Mouse (Mus musculus): Measurements from ENCODE around the gene Gpx2. TPM values are rescaled to one million over a fixed set of nuclear protein-coding genes. Genes with fewer than 3 reads are reported as not detected.
"Not testable (repeated sequence)": the region's sequence is repeated elsewhere in the genome, so short reads cannot be mapped to it uniquely, and the experiment has no call there.

The Gpx2 gene
- polyA plus RNA-seq, 1 experiment from 2014 or later: 0.45 TPM

GRCm38 (mm10) chr12:76796938-76797539, 1.7 kb upstream of the Gpx2 start:
- no peak overlapping the region for H3K4me3 ChIP-seq (replicated peaks; ENCODE audit: low read depth, low read length)
- no peaks in the 10 kb centered on the region for H3K4me1 ChIP-seq (replicated peaks; ENCODE audit: insufficient read depth, low read length)
- no peak for DNase-seq (ENCODE audit: low spot score)
- no peaks in the 10 kb centered on the region for H3K9me3 ChIP-seq (replicated peaks; ENCODE audit: low read length)
- no peak for TF ChIP-seq CTCF (IDR thresholded peaks at IDR 0.05; ENCODE audit: low read depth)
- WGBS: 82% methylated on average over 7 of the region's 7 CpGs
- no peak overlapping the region for H3K27ac ChIP-seq
- no peak overlapping the region for H3K4me2 ChIP-seq (ENCODE audit: low read length)
- H3K27me3 ChIP-seq (ENCODE audit: insufficient read depth, low read length): no peaks in the 10 kb centered on the region
- no peak overlapping the region for H3K9ac ChIP-seq (ENCODE audit: low read depth, low read length)
- ATAC-seq (replicated peaks; ENCODE audit: low FRiP score, low read depth): no peak
- H3K36me3 ChIP-seq (ENCODE audit: insufficient read depth, low read length): no peaks in the 10 kb centered on the region

- not testable (repeated sequence) for H3K9ac ChIP-seq (ENCODE audit: low read depth, low read length); H3K4me2 ChIP-seq (ENCODE audit: low read length); H3K9me3 ChIP-seq (replicated peaks; ENCODE audit: low read length); DNase-seq (ENCODE audit: low spot score); H3K27me3 ChIP-seq (ENCODE audit: insufficient read depth, low read length); ATAC-seq (replicated peaks; ENCODE audit: low FRiP score, low read depth); H3K4me1 ChIP-seq (replicated peaks; ENCODE audit: insufficient read depth, low read length); H3K4me3 ChIP-seq (replicated peaks; ENCODE audit: low read depth, low read length); H3K36me3 ChIP-seq (ENCODE audit: insufficient read depth, low read length); H3K27ac ChIP-seq
- TF ChIP-seq CTCF (IDR thresholded peaks at IDR 0.05; ENCODE audit: low read depth): peak; percentile 14; the same call in 1 of the 2 replicates
- 57% methylated on average over 14 of the region's 14 CpGs for WGBS
Measured at GRCm38 (mm10) chr12:76792540-76792939, 2.8 kb downstream of the Gpx2 start.

- DNase-seq (ENCODE audit: low spot score): no peak
- H3K4me1 ChIP-seq (replicated peaks; ENCODE audit: insufficient read depth, low read length): no peaks in the 10 kb centered on the region
- no peak overlapping the region for H3K4me2 ChIP-seq (ENCODE audit: low read length)
- H3K9me3 ChIP-seq (replicated peaks; ENCODE audit: low read length): no peaks in the 10 kb centered on the region
- H3K36me3 ChIP-seq (ENCODE audit: insufficient read depth, low read length): no peaks in the 10 kb centered on the region
- H3K4me3 ChIP-seq (replicated peaks; ENCODE audit: low read depth, low read length): no peak overlapping the region
- WGBS: 49% methylated on average over 8 of the region's 8 CpGs
- no peak overlapping the region for H3K27ac ChIP-seq
- H3K9ac ChIP-seq (ENCODE audit: low read depth, low read length): no peak overlapping the region
- no peaks in the 10 kb centered on the region for H3K27me3 ChIP-seq (ENCODE audit: insufficient read depth, low read length)
- TF ChIP-seq CTCF (IDR thresholded peaks at IDR 0.05; ENCODE audit: low read depth): no peak
- no peak for ATAC-seq (replicated peaks; ENCODE audit: low FRiP score, low read depth)
Measured at GRCm38 (mm10) chr12:76790446-76791084, 4.8 kb downstream of the Gpx2 start.

GRCm38 (mm10) chr12:76784056-76784619, 11.2 kb downstream of the Gpx2 start:
- 58% methylated on average over 10 of the region's 10 CpGs for WGBS
- no peaks in the 10 kb centered on the region for H3K27me3 ChIP-seq (ENCODE audit: insufficient read depth, low read length)
- H3K36me3 ChIP-seq (ENCODE audit: insufficient read depth, low read length): no peaks in the 10 kb centered on the region
- no peak overlapping the region for H3K9ac ChIP-seq (ENCODE audit: low read depth, low read length)
- no peaks in the 10 kb centered on the region for H3K9me3 ChIP-seq (replicated peaks; ENCODE audit: low read length)
- TF ChIP-seq CTCF (IDR thresholded peaks at IDR 0.05; ENCODE audit: low read depth): no peak
- no peak overlapping the region for H3K27ac ChIP-seq
- DNase-seq (ENCODE audit: low spot score): no peak
- H3K4me3 ChIP-seq (replicated peaks; ENCODE audit: low read depth, low read length): no peak overlapping the region
- no peaks in the 10 kb centered on the region for H3K4me1 ChIP-seq (replicated peaks; ENCODE audit: insufficient read depth, low read length)
- no peak for ATAC-seq (replicated peaks; ENCODE audit: low FRiP score, low read depth)
- no peak overlapping the region for H3K4me2 ChIP-seq (ENCODE audit: low read length)

- H3K27me3 ChIP-seq (ENCODE audit: insufficient read depth, low read length): no peaks in the 10 kb centered on the region
- no peaks in the 10 kb centered on the region for H3K9me3 ChIP-seq (replicated peaks; ENCODE audit: low read length)
- no peak for TF ChIP-seq CTCF (IDR thresholded peaks at IDR 0.05; ENCODE audit: low read depth)
- no peak for ATAC-seq (replicated peaks; ENCODE audit: low FRiP score, low read depth)
- H3K4me1 ChIP-seq (replicated peaks; ENCODE audit: insufficient read depth, low read length): no peaks in the 10 kb centered on the region
- no peak overlapping the region for H3K9ac ChIP-seq (ENCODE audit: low read depth, low read length)
- DNase-seq (ENCODE audit: low spot score): no peak
- WGBS: 84% methylated on average over 12 of the region's 12 CpGs
- no peaks in the 10 kb centered on the region for H3K36me3 ChIP-seq (ENCODE audit: insufficient read depth, low read length)
- H3K4me3 ChIP-seq (replicated peaks; ENCODE audit: low read depth, low read length): no peak overlapping the region
- no peak overlapping the region for H3K27ac ChIP-seq
- no peak overlapping the region for H3K4me2 ChIP-seq (ENCODE audit: low read length)
Measured at GRCm38 (mm10) chr12:76780639-76781468, 14.5 kb downstream of the Gpx2 start.

- DNase-seq (ENCODE audit: low spot score) (no peak), ATAC-seq (replicated peaks; ENCODE audit: low FRiP score, low read depth) (no peak)
- Histone ChIP-seq H3K9me3 (replicated peaks; ENCODE audit: low read length) (no peaks in the 10 kb centered on the region), H3K36me3 (ENCODE audit: insufficient read depth, low read length) (no peaks in the 10 kb centered on the region), H3K4me2 (ENCODE audit: low read length) (no peak overlapping the region), H3K9ac (ENCODE audit: low read depth, low read length) (no peak overlapping the region), H3K4me3 (replicated peaks; ENCODE audit: low read depth, low read length) (no peak overlapping the region), H3K4me1 (replicated peaks; ENCODE audit: insufficient read depth, low read length) (no peaks in the 10 kb centered on the region), H3K27ac (no peak overlapping the region), H3K27me3 (ENCODE audit: insufficient read depth, low read length) (no peaks in the 10 kb centered on the region)
- WGBS: 88% methylated on average over 5 of the region's 5 CpGs
- TF ChIP-seq CTCF (IDR thresholded peaks at IDR 0.05; ENCODE audit: low read depth): no peak
Measured at GRCm38 (mm10) chr12:76779951-76780350, 15.4 kb downstream of the Gpx2 start.

All from kidney, postnatal 0 days (tissue).